Mouse (Mus musculus): ENCODE data around the gene 1600014C10Rik.

1600014C10Rik gene

GRCm38 (mm10) chr7:38182962-38183687 is at the start of gene 1600014C10Rik:
TSS of gene 1600014C10Rik (plus strand) at chr7:38183217.
- DNase-seq (ENCODE audit: low spot score), result peak; percentile 62

- no peak for DNase-seq (ENCODE audit: low spot score)
Observed at GRCm38 (mm10) chr7:38134471-38134870, 48.5 kb upstream of the 1600014C10Rik start.

- DNase-seq (ENCODE audit: low spot score), result no peak
Observed at GRCm38 (mm10) chr7:38140324-38140723, 42.7 kb upstream of the 1600014C10Rik start.

GRCm38 (mm10) chr7:38141747-38142545 is 41.1 kb upstream of the 1600014C10Rik start:
- peak; percentile 97 for DNase-seq (ENCODE audit: low spot score)

- no peak for DNase-seq (ENCODE audit: low spot score)
Observed at GRCm38 (mm10) chr7:38147477-38147876, 35.5 kb upstream of the 1600014C10Rik start.

GRCm38 (mm10) chr7:38151706-38152312 is 31.2 kb upstream of the 1600014C10Rik start:
- DNase-seq (ENCODE audit: low spot score), result no peak

GRCm38 (mm10) chr7:38152571-38152970 is 30.4 kb upstream of the 1600014C10Rik start:
- no peak for DNase-seq (ENCODE audit: low spot score)

- no peak for DNase-seq (ENCODE audit: low spot score)
Observed at GRCm38 (mm10) chr7:38155829-38156228, 27.2 kb upstream of the 1600014C10Rik start.

GRCm38 (mm10) chr7:38158764-38159458 is 24.1 kb upstream of the 1600014C10Rik start:
- DNase-seq (ENCODE audit: low spot score), result no peak

- peak; percentile 28 for DNase-seq (ENCODE audit: low spot score)
Observed at GRCm38 (mm10) chr7:38161438-38161837, 21.6 kb upstream of the 1600014C10Rik start.

GRCm38 (mm10) chr7:38163433-38164050 is 19.5 kb upstream of the 1600014C10Rik start:
- peak; percentile 16 for DNase-seq (ENCODE audit: low spot score)

GRCm38 (mm10) chr7:38166930-38167645 is 15.9 kb upstream of the 1600014C10Rik start:
- peak; percentile 8 for DNase-seq (ENCODE audit: low spot score)

GRCm38 (mm10) chr7:38167724-38168141 is 15.3 kb upstream of the 1600014C10Rik start:
- peak; percentile 85 for DNase-seq (ENCODE audit: low spot score)

- peak; percentile 39 for DNase-seq (ENCODE audit: low spot score)
Observed at GRCm38 (mm10) chr7:38173871-38174270, 9.1 kb upstream of the 1600014C10Rik start.

GRCm38 (mm10) chr7:38174321-38175148 is 8.5 kb upstream of the 1600014C10Rik start:
- peak; percentile 73 for DNase-seq (ENCODE audit: low spot score)

- DNase-seq (ENCODE audit: low spot score), result no peak
Observed at GRCm38 (mm10) chr7:38176056-38176455, 7.0 kb upstream of the 1600014C10Rik start.

- DNase-seq (ENCODE audit: low spot score), result no peak
Observed at GRCm38 (mm10) chr7:38179896-38180295, 3.1 kb upstream of the 1600014C10Rik start.

GRCm38 (mm10) chr7:38181366-38181765 is 1.7 kb upstream of the 1600014C10Rik start:
- no peak for DNase-seq (ENCODE audit: low spot score)

- DNase-seq (ENCODE audit: low spot score), result peak; percentile 88
Observed at GRCm38 (mm10) chr7:38182596-38182961, 438 bp upstream of the 1600014C10Rik start.
